Mouse (Mus musculus) liver, embryonic 14.5 days (tissue): ENCODE measurements around the gene Scgb1c1.

Source experiments
- CTCF ChIP-seq: IDR thresholded peaks from 2 replicates; pipeline ENCODE4 v1.5.1; 2016; ENCODE audit warnings: antibody characterized with exemption, low read depth, control low read depth
- EP300 ChIP-seq: IDR thresholded peaks from 2 replicates; pipeline ENCODE4 v1.6.1; 2016; ENCODE audit warnings: antibody characterized with exemption, low read depth

DNA sequence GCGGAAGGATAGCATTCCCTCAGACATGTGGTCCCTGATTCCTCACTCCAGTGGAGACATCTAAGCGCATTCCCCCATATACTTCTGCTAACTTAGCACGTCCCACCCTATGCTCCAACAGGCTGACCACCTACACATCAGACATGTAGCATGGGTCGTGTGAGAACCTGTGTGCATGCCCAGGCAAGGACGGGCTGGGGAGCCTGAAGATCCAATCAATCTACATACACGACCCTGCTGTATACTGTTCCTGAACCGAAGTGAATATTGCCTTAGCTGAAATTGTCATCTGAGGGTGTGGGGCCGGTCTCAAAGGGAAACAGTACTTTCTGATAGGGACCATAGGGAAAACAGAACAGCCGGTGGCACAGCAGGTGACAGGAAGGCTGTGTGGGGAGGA, 9.8 kb downstream of the Scgb1c1 start:
- TF ChIP-seq CTCF (no peak), EP300 (no peak)
